Mouse (Mus musculus) 3134 (cell line): ENCODE measurements around the gene Hdac11.

Source experiments
- DNase-seq: peaks from one replicate; pipeline ENCODE4 v3.0.0-alpha.2; 2011; ENCODE audit warnings: low spot score; ENCODE audit not compliant: insufficient read length; ENCODE audit errors: extremely low read depth

The Hdac11 gene

GRCm38 (mm10) chr6:91130856-91131255 is 25.6 kb upstream of the Hdac11 start:
- no peak for DNase-seq

GRCm38 (mm10) chr6:91137343-91137956 is 19.0 kb upstream of the Hdac11 start:
- no peak for DNase-seq

- DNase-seq, result peak; percentile 43
Observed at GRCm38 (mm10) chr6:91139846-91140245, 16.6 kb upstream of the Hdac11 start.

GRCm38 (mm10) chr6:91145056-91145455 is 11.4 kb upstream of the Hdac11 start:
- DNase-seq, result no peak

GRCm38 (mm10) chr6:91145572-91145971 is 10.9 kb upstream of the Hdac11 start:
- no peak for DNase-seq

GRCm38 (mm10) chr6:91146443-91147151 is 9.9 kb upstream of the Hdac11 start:
- DNase-seq, result no peak

- DNase-seq, result peak; percentile 54
Observed at GRCm38 (mm10) chr6:91147152-91147770, 9.2 kb upstream of the Hdac11 start.

- DNase-seq, result no peak
Observed at GRCm38 (mm10) chr6:91152892-91153548, 3.4 kb upstream of the Hdac11 start.

GRCm38 (mm10) chr6:91153549-91154064 is 2.9 kb upstream of the Hdac11 start:
- DNase-seq, result no peak

- no peak for DNase-seq
Observed at GRCm38 (mm10) chr6:91154685-91155084, 1.8 kb upstream of the Hdac11 start.

GRCm38 (mm10) chr6:91155286-91155685 is 1.2 kb upstream of the Hdac11 start:
- no peak for DNase-seq

- no peak for DNase-seq
Observed at GRCm38 (mm10) chr6:91156062-91156461, 403 bp upstream of the Hdac11 start.

GRCm38 (mm10) chr6:91157237-91157570 is 739 bp downstream of the Hdac11 start:
- DNase-seq, result no peak

GRCm38 (mm10) chr6:91159047-91159446 is 2.6 kb downstream of the Hdac11 start:
- no peak for DNase-seq

GRCm38 (mm10) chr6:91160399-91160798 is 3.9 kb downstream of the Hdac11 start:
- peak; percentile 18 for DNase-seq

- no peak for DNase-seq
Observed at GRCm38 (mm10) chr6:91160976-91161375, 4.5 kb downstream of the Hdac11 start.

- DNase-seq, result no peak
Observed at GRCm38 (mm10) chr6:91161506-91162235, 5.2 kb downstream of the Hdac11 start.

- no peak for DNase-seq
Observed at GRCm38 (mm10) chr6:91162314-91162713, 5.8 kb downstream of the Hdac11 start.

- DNase-seq, result no peak
Observed at GRCm38 (mm10) chr6:91163195-91163911, 6.9 kb downstream of the Hdac11 start.

- DNase-seq, result no peak
Observed at GRCm38 (mm10) chr6:91164584-91164983, 8.1 kb downstream of the Hdac11 start.
